Mouse (Mus musculus): Measurements from ENCODE around the gene Snx9. TPM values are rescaled to one million over a fixed set of nuclear protein-coding genes. Genes with fewer than 3 reads are reported as not detected.

Gene Snx9
- total RNA-seq, 2 experiments from 2014 or later = 24.6 to 28.9 TPM

- no peak for DNase-seq (ENCODE audit: low spot score)
These were observed 2.0 kb downstream of the Snx9 start for GRCm38 (mm10) chr17:5842988-5843640.

GRCm38 (mm10) chr17:5843641-5843990 is 2.5 kb downstream of the Snx9 start:
- DNase-seq (ENCODE audit: low spot score) = no peak

- DNase-seq (ENCODE audit: low spot score) = no peak
These were observed 4.2 kb downstream of the Snx9 start for GRCm38 (mm10) chr17:5845376-5845775.

- DNase-seq (ENCODE audit: low spot score) = no peak
These were observed 5.0 kb downstream of the Snx9 start for GRCm38 (mm10) chr17:5846101-5846500.

GRCm38 (mm10) chr17:5848706-5849415 is 7.7 kb downstream of the Snx9 start:
- DNase-seq (ENCODE audit: low spot score) = no peak

- peak; percentile 78 for DNase-seq (ENCODE audit: low spot score)
These were observed 8.3 kb downstream of the Snx9 start for GRCm38 (mm10) chr17:5849421-5849910.

- DNase-seq (ENCODE audit: low spot score) = no peak
These were observed 8.9 kb downstream of the Snx9 start for GRCm38 (mm10) chr17:5850031-5850430.

- DNase-seq (ENCODE audit: low spot score) = no peak
These were observed 9.3 kb downstream of the Snx9 start for GRCm38 (mm10) chr17:5850476-5850875.

- peak; percentile 69 for DNase-seq (ENCODE audit: low spot score)
These were observed 12.8 kb downstream of the Snx9 start for GRCm38 (mm10) chr17:5853936-5854335.

- DNase-seq (ENCODE audit: low spot score) = no peak
These were observed 14.4 kb downstream of the Snx9 start for GRCm38 (mm10) chr17:5855560-5855959.

GRCm38 (mm10) chr17:5856426-5856825 is 15.3 kb downstream of the Snx9 start:
- no peak for DNase-seq (ENCODE audit: low spot score)

- DNase-seq (ENCODE audit: low spot score) = no peak
These were observed 16.1 kb downstream of the Snx9 start for GRCm38 (mm10) chr17:5857206-5857605.

- no peak for DNase-seq (ENCODE audit: low spot score)
These were observed 17.1 kb downstream of the Snx9 start for GRCm38 (mm10) chr17:5858209-5858608.

- no peak for DNase-seq (ENCODE audit: low spot score)
These were observed 21.2 kb downstream of the Snx9 start for GRCm38 (mm10) chr17:5862285-5862684.

GRCm38 (mm10) chr17:5862869-5863268 is 21.7 kb downstream of the Snx9 start:
- DNase-seq (ENCODE audit: low spot score) = no peak

- no peak for DNase-seq (ENCODE audit: low spot score)
These were observed 22.6 kb downstream of the Snx9 start for GRCm38 (mm10) chr17:5863745-5864144.

- no peak for DNase-seq (ENCODE audit: low spot score)
These were observed 26.3 kb downstream of the Snx9 start for GRCm38 (mm10) chr17:5867456-5867855.

GRCm38 (mm10) chr17:5868319-5869031 is 27.3 kb downstream of the Snx9 start:
- no peak for DNase-seq (ENCODE audit: low spot score)

GRCm38 (mm10) chr17:5869461-5869860 is 28.3 kb downstream of the Snx9 start:
- no peak for DNase-seq (ENCODE audit: low spot score)

- DNase-seq (ENCODE audit: low spot score) = no peak
These were observed 28.9 kb downstream of the Snx9 start for GRCm38 (mm10) chr17:5870002-5870401.

- no peak for DNase-seq (ENCODE audit: low spot score)
These were observed 29.6 kb downstream of the Snx9 start for GRCm38 (mm10) chr17:5870696-5871095.

GRCm38 (mm10) chr17:5872506-5872905 is 31.4 kb downstream of the Snx9 start:
- DNase-seq (ENCODE audit: low spot score) = peak; percentile 32

All from gastrocnemius, adult 18-20 months (tissue).